Comparison of ENCODE assay signal across 24 mouse cellular contexts in genomic region chr1:33922975-33923374, GRCm38 (mm10). TPM values are rescaled to one million over a fixed set of nuclear protein-coding genes. Genes with fewer than 3 reads are reported as not detected.
DNase-seq lines count a peak whose midpoint lies in the region; ATAC-seq and TF ChIP-seq lines count a peak whose summit lies in the region.
"Had no signal": no experiment of that assay in that cellular context is flagged by ENCODE, and none has a peak within 500 bp of the region (broad histone marks: within the 10 kb centered on the region; RNA-seq: fewer than 3 reads in every experiment).

No protein-coding gene starts in this region.

- no peak overlapping the region for H3K4me3 ChIP-seq in kidney, embryonic 15.5 days (replicated peaks)
- no peak overlapping the region for H3K4me3 ChIP-seq in kidney, postnatal 0 days (replicated peaks; ENCODE audit: low read depth, low read length)
- H3K4me3 ChIP-seq: embryonic facial prominence, embryonic 13.5 days; embryonic facial prominence, embryonic 15.5 days; erythroblast, embryonic 14.5 days; forebrain, embryonic 10.5 days had no signal

- TF ChIP-seq CTCF in kidney, postnatal 0 days (IDR thresholded peaks at IDR 0.05; ENCODE audit: low read depth), result no peak

- no peaks in the 10 kb centered on the region for H3K4me1 ChIP-seq in kidney, embryonic 15.5 days
- no peaks in the 10 kb centered on the region for H3K4me1 ChIP-seq in kidney, postnatal 0 days (replicated peaks; ENCODE audit: insufficient read depth, low read length)
- H3K4me1 ChIP-seq: embryonic facial prominence, embryonic 13.5 days; embryonic facial prominence, embryonic 15.5 days had no signal

- H3K9ac ChIP-seq in kidney, embryonic 15.5 days, result no peak overlapping the region
- no peak overlapping the region for H3K9ac ChIP-seq in kidney, postnatal 0 days (ENCODE audit: low read depth, low read length)
- H3K9ac ChIP-seq: embryonic facial prominence, embryonic 13.5 days; embryonic facial prominence, embryonic 15.5 days had no signal

- ATAC-seq in kidney, embryonic 15.5 days (replicated peaks; ENCODE audit: low FRiP score), result 0 out of 2 replicates have a peak, but pooled peaks have one; percentile 58
- no peak for ATAC-seq in kidney, postnatal 0 days (replicated peaks; ENCODE audit: low FRiP score, low read depth)
- ATAC-seq: forebrain, embryonic 14.5 days; forebrain, embryonic 16.5 days had no signal

- no peak overlapping the region for H3K27ac ChIP-seq in kidney, embryonic 15.5 days
- no peak overlapping the region for H3K27ac ChIP-seq in kidney, postnatal 0 days
- H3K27ac ChIP-seq: embryonic facial prominence, embryonic 13.5 days; embryonic facial prominence, embryonic 15.5 days; forebrain, embryonic 10.5 days had no signal

- H3K36me3 ChIP-seq in kidney, embryonic 15.5 days, result no peaks in the 10 kb centered on the region
- no peaks in the 10 kb centered on the region for H3K36me3 ChIP-seq in kidney, postnatal 0 days (ENCODE audit: insufficient read depth, low read length)
- H3K36me3 ChIP-seq: embryonic facial prominence, embryonic 13.5 days; embryonic facial prominence, embryonic 15.5 days; forebrain, embryonic 10.5 days had no signal

- peak; percentile 52 for DNase-seq in heart, adult 11 months
- no peak for DNase-seq in heart, postnatal 14 days
- DNase-seq in kidney, postnatal 36 days, result no peak
- DNase-seq in kidney, postnatal 0 days (ENCODE audit: low spot score), result peak; percentile 28
- no peak for DNase-seq in kidney, adult 18-20 months
- no peak for DNase-seq in retina, postnatal 1 day
- DNase-seq: adrenal gland, adult 2 months; adrenal gland, postnatal 10 days; adrenal gland, postnatal 25 days; cerebellum, adult 11 months; cerebellum, adult 18-20 months; cerebellum, adult 8-10 months; cerebellum, adult 9-11 months; cerebellum, postnatal 14 days; cerebellum, postnatal 36 days; embryo, embryonic 11 days had no signal

- 47% methylated on average over 7 of the region's 7 CpGs for WGBS in kidney, embryonic 15.5 days
- 46% methylated on average over 7 of the region's 7 CpGs for WGBS in kidney, postnatal 0 days

- H3K9me3 ChIP-seq in kidney, embryonic 15.5 days (replicated peaks), result no peaks in the 10 kb centered on the region
- no peaks in the 10 kb centered on the region for H3K9me3 ChIP-seq in kidney, postnatal 0 days (replicated peaks; ENCODE audit: low read length)
- H3K9me3 ChIP-seq: embryonic facial prominence, embryonic 13.5 days; embryonic facial prominence, embryonic 15.5 days; forebrain, embryonic 10.5 days had no signal

- no peaks in the 10 kb centered on the region for H3K27me3 ChIP-seq in kidney, embryonic 15.5 days
- H3K27me3 ChIP-seq in kidney, postnatal 0 days (ENCODE audit: insufficient read depth, low read length), result no peaks in the 10 kb centered on the region
- H3K27me3 ChIP-seq: embryonic facial prominence, embryonic 13.5 days; embryonic facial prominence, embryonic 15.5 days had no signal

- H3K4me2 ChIP-seq in kidney, embryonic 15.5 days, result no peak overlapping the region
- no peak overlapping the region for H3K4me2 ChIP-seq in kidney, postnatal 0 days (ENCODE audit: low read length)
- H3K4me2 ChIP-seq: embryonic facial prominence, embryonic 13.5 days; embryonic facial prominence, embryonic 15.5 days had no signal

- intact Hi-C loops in heart, postnatal 14 days (cut with DNase I), result no loop called here

RNA-seq across cellular contexts. Expression of gene Dst, which starts 14.9 kb away (rescaled TPM):
- 100 to 1,000 TPM; 317 TPM for total RNA-seq in heart, postnatal 14 days (2021)
- polyA plus RNA-seq in kidney, embryonic 15.5 days (2015; fragmentation: Nextera tagmentation; extraction: Ambion mirVana), result 25.6 and 27.9 TPM in 2 replicates
- 22.4 and 24.0 TPM in 2 replicates for polyA plus RNA-seq in kidney, postnatal 0 days (2015; fragmentation: Nextera tagmentation; extraction: Ambion mirVana)

RNA-seq across cellular contexts. Expression of gene Bend6, which starts 15.4 kb away (rescaled TPM):
- 1 to 10 TPM; 2.2 to 2.7 TPM for total RNA-seq in heart, postnatal 14 days (2021)
- 0.48 and 0.64 TPM in 2 replicates for polyA plus RNA-seq in kidney, embryonic 15.5 days (2015; fragmentation: Nextera tagmentation; extraction: Ambion mirVana)
- 0.32 and 0.33 TPM in 2 replicates for polyA plus RNA-seq in kidney, postnatal 0 days (2015; fragmentation: Nextera tagmentation; extraction: Ambion mirVana)
- total RNA-seq: common myeloid progenitor, adult 5-6 weeks had no signal
- polyA plus RNA-seq: erythroblast, embryonic 14.5 days had no signal

Comparison
In these comparisons a context has a peak if more than half of its experiments do, and no peak if none do; other contexts are left out.
1. DNase-seq: peak in heart, adult 11 months (single experiment) and kidney, postnatal 0 days (single experiment); none in heart, postnatal 14 days (0 of 2), kidney, postnatal 36 days (0 of 2), kidney, adult 18-20 months (single experiment) and retina, postnatal 1 day (single experiment).